Mouse (Mus musculus): ENCODE measurements around the gene Prr22. TPM values are rescaled to one million over a fixed set of nuclear protein-coding genes. Genes with fewer than 3 reads are reported as not detected.
A peak's percentile ranks its signal among the peaks of the same experiment; 100 is the strongest.

Gene Prr22
- polyA plus RNA-seq, 1 experiment from 2014 or later = 0.52 TPM

GRCm38 (mm10) chr17:56814316-56815056 lies 44.4 kb downstream of the Prr22 start:
- Histone ChIP-seq H3K4me2 (ENCODE audit: low read length) (peak overlapping the region; percentile 36), H3K27me3 (replicated peaks; ENCODE audit: control insufficient read depth, insufficient read depth, low read length) (no peaks in the 10 kb centered on the region), H3K4me1 (ENCODE audit: control insufficient read depth, insufficient read depth, low read length) (peaks cover 35% of the 10 kb centered on the region), H3K9ac (ENCODE audit: low read length) (peak overlapping the region; percentile 29; the same call in 1 of the 2 replicates), H3K36me3 (ENCODE audit: control insufficient read depth, insufficient read depth, low read length) (no peaks in the 10 kb centered on the region), H3K4me3 (ENCODE audit: low read depth, low read length) (no peak overlapping the region), H3K9me3 (replicated peaks; ENCODE audit: control insufficient read depth, low read length) (no peaks in the 10 kb centered on the region), H3K27ac (ENCODE audit: low read depth, low read length) (peak overlapping the region; percentile 84)
- 8% methylated on average over 24 of the region's 24 CpGs for WGBS
- DNase-seq (ENCODE audit: low spot score) (peak; percentile 96), ATAC-seq (peak; percentile 80)

GRCm38 (mm10) chr17:56815057-56815345 lies 45.0 kb downstream of the Prr22 start:
- Histone ChIP-seq H3K9me3 (replicated peaks; ENCODE audit: control insufficient read depth, low read length) (no peaks in the 10 kb centered on the region), H3K27me3 (replicated peaks; ENCODE audit: control insufficient read depth, insufficient read depth, low read length) (no peaks in the 10 kb centered on the region), H3K36me3 (ENCODE audit: control insufficient read depth, insufficient read depth, low read length) (no peaks in the 10 kb centered on the region), H3K4me2 (ENCODE audit: low read length) (peak overlapping the region; percentile 36; the same call in 1 of the 2 replicates), H3K4me1 (ENCODE audit: control insufficient read depth, insufficient read depth, low read length) (peaks cover 30% of the 10 kb centered on the region), H3K9ac (ENCODE audit: low read length) (no peak overlapping the region), H3K4me3 (ENCODE audit: low read depth, low read length) (no peak overlapping the region), H3K27ac (ENCODE audit: low read depth, low read length) (peak overlapping the region; percentile 84)
- 43% methylated on average over 3 of the region's 3 CpGs for WGBS
- ATAC-seq (peak; percentile 1; the same call in 1 of the 2 replicates), DNase-seq (ENCODE audit: low spot score) (no peak)

- Histone ChIP-seq H3K36me3 (ENCODE audit: control insufficient read depth, insufficient read depth, low read length) (no peaks in the 10 kb centered on the region), H3K27ac (ENCODE audit: low read depth, low read length) (peak overlapping the region; percentile 36; the same call in 1 of the 2 replicates), H3K4me2 (ENCODE audit: low read length) (no peak overlapping the region), H3K4me3 (ENCODE audit: low read depth, low read length) (no peak overlapping the region), H3K9ac (ENCODE audit: low read length) (no peak overlapping the region), H3K4me1 (ENCODE audit: control insufficient read depth, insufficient read depth, low read length) (peaks cover 18% of the 10 kb centered on the region), H3K27me3 (replicated peaks; ENCODE audit: control insufficient read depth, insufficient read depth, low read length) (no peaks in the 10 kb centered on the region), H3K9me3 (replicated peaks; ENCODE audit: control insufficient read depth, low read length) (no peaks in the 10 kb centered on the region)
- ATAC-seq (peak; percentile 25; the same call in 1 of the 2 replicates), DNase-seq (ENCODE audit: low spot score) (peak; percentile 40)
- 25% methylated on average over 11 of the region's 11 CpGs for WGBS
These were observed 48.1 kb downstream of the Prr22 start for GRCm38 (mm10) chr17:56818067-56818636.

GRCm38 (mm10) chr17:56819032-56819545 lies 49.0 kb downstream of the Prr22 start:
- WGBS = 53% methylated on average over 6 of the region's 6 CpGs
- Histone ChIP-seq H3K4me3 (ENCODE audit: low read depth, low read length) (no peak overlapping the region), H3K9ac (ENCODE audit: low read length) (no peak overlapping the region), H3K4me2 (ENCODE audit: low read length) (no peak overlapping the region), H3K36me3 (ENCODE audit: control insufficient read depth, insufficient read depth, low read length) (no peaks in the 10 kb centered on the region), H3K9me3 (replicated peaks; ENCODE audit: control insufficient read depth, low read length) (no peaks in the 10 kb centered on the region), H3K27me3 (replicated peaks; ENCODE audit: control insufficient read depth, insufficient read depth, low read length) (no peaks in the 10 kb centered on the region), H3K4me1 (ENCODE audit: control insufficient read depth, insufficient read depth, low read length) (peaks cover 10% of the 10 kb centered on the region), H3K27ac (ENCODE audit: low read depth, low read length) (no peak overlapping the region)
- no peak for ATAC-seq
- peak; percentile 13 for DNase-seq (ENCODE audit: low spot score)

- DNase-seq (ENCODE audit: low spot score) (no peak), ATAC-seq (peak; percentile 31; the same call in 1 of the 2 replicates)
- H3K4me3 ChIP-seq (ENCODE audit: low read depth, low read length) = no peak overlapping the region
- peaks cover 6% of the 10 kb centered on the region for H3K4me1 ChIP-seq (ENCODE audit: control insufficient read depth, insufficient read depth, low read length)
- no peaks in the 10 kb centered on the region for H3K9me3 ChIP-seq (replicated peaks; ENCODE audit: control insufficient read depth, low read length)
- H3K27me3 ChIP-seq (replicated peaks; ENCODE audit: control insufficient read depth, insufficient read depth, low read length) = no peaks in the 10 kb centered on the region
- 79% methylated on average over 8 of the region's 8 CpGs for WGBS
- H3K4me2 ChIP-seq (ENCODE audit: low read length) = no peak overlapping the region
- H3K36me3 ChIP-seq (ENCODE audit: control insufficient read depth, insufficient read depth, low read length) = no peaks in the 10 kb centered on the region
- H3K27ac ChIP-seq (ENCODE audit: low read depth, low read length) = no peak overlapping the region
- H3K9ac ChIP-seq (ENCODE audit: low read length) = no peak overlapping the region
These were observed 49.7 kb downstream of the Prr22 start for GRCm38 (mm10) chr17:56819694-56820111.

Other genes with a start within 250 kb of the Prr22 start
- gene Gm20219, start 215.9 kb upstream of the Prr22 start, polyA plus RNA-seq (2014; fragmentation: Nextera tagmentation; extraction: Ambion mirVana) = 0.36 and 0.57 TPM in 2 replicates
- 28.7 and 36.7 TPM in 2 replicates for gene Safb2, start 185.7 kb upstream of the Prr22 start, polyA plus RNA-seq (2014; fragmentation: Nextera tagmentation; extraction: Ambion mirVana)
- 57.9 and 83.5 TPM in 2 replicates for gene Safb, start 185.4 kb upstream of the Prr22 start, polyA plus RNA-seq (2014; fragmentation: Nextera tagmentation; extraction: Ambion mirVana)
- 192 and 251 TPM in 2 replicates for gene 2410015M20Rik, start 160.5 kb upstream of the Prr22 start, polyA plus RNA-seq (2014; fragmentation: Nextera tagmentation; extraction: Ambion mirVana)
- gene Rpl36, start 156.8 kb upstream of the Prr22 start, polyA plus RNA-seq (2014; fragmentation: Nextera tagmentation; extraction: Ambion mirVana) = 1,134 and 1,576 TPM in 2 replicates
- 33.3 and 41.8 TPM in 2 replicates for gene Lonp1, start 143.4 kb upstream of the Prr22 start, polyA plus RNA-seq (2014; fragmentation: Nextera tagmentation; extraction: Ambion mirVana)
- 1.2 and 1.3 TPM in 2 replicates for gene Catsperd, start 142.1 kb upstream of the Prr22 start, polyA plus RNA-seq (2014; fragmentation: Nextera tagmentation; extraction: Ambion mirVana)
- 116 and 120 TPM in 2 replicates for gene Ranbp3, start 97.0 kb upstream of the Prr22 start, polyA plus RNA-seq (2014; fragmentation: Nextera tagmentation; extraction: Ambion mirVana)
- gene Ndufa11, start 52.5 kb upstream of the Prr22 start, polyA plus RNA-seq (2014; fragmentation: Nextera tagmentation; extraction: Ambion mirVana) = 490 and 613 TPM in 2 replicates
- 18.6 and 24.6 TPM in 2 replicates for gene Vmac, start 52.2 kb upstream of the Prr22 start, polyA plus RNA-seq (2014; fragmentation: Nextera tagmentation; extraction: Ambion mirVana)
- gene Nrtn, start 12.7 kb upstream of the Prr22 start, polyA plus RNA-seq (2014; fragmentation: Nextera tagmentation; extraction: Ambion mirVana) = 0.94 and 1.7 TPM in 2 replicates
- 48.2 and 57.3 TPM in 2 replicates for gene Dus3l, start 5.5 kb upstream of the Prr22 start, polyA plus RNA-seq (2014; fragmentation: Nextera tagmentation; extraction: Ambion mirVana)
- 2.2 and 3.2 TPM in 2 replicates for gene Rfx2, start 60.8 kb downstream of the Prr22 start, polyA plus RNA-seq (2014; fragmentation: Nextera tagmentation; extraction: Ambion mirVana)
- not detected in 2 replicates for gene Acsbg2, start 104.2 kb downstream of the Prr22 start, polyA plus RNA-seq (2014; fragmentation: Nextera tagmentation; extraction: Ambion mirVana)
- 0.08 and 0.19 TPM in 2 replicates for gene 1700061G19Rik, start 105.2 kb downstream of the Prr22 start, polyA plus RNA-seq (2014; fragmentation: Nextera tagmentation; extraction: Ambion mirVana)
- 45.6 and 52.3 TPM in 2 replicates for gene Mllt1, start 165.2 kb downstream of the Prr22 start, polyA plus RNA-seq (2014; fragmentation: Nextera tagmentation; extraction: Ambion mirVana)
- not detected in 2 replicates for gene Acer1, start 211.9 kb downstream of the Prr22 start, polyA plus RNA-seq (2014; fragmentation: Nextera tagmentation; extraction: Ambion mirVana)
- gene Clpp, start 220.1 kb downstream of the Prr22 start, polyA plus RNA-seq (2014; fragmentation: Nextera tagmentation; extraction: Ambion mirVana) = 173 and 209 TPM in 2 replicates
- gene Alkbh7, start 227.1 kb downstream of the Prr22 start, polyA plus RNA-seq (2014; fragmentation: Nextera tagmentation; extraction: Ambion mirVana) = 41.9 and 44.8 TPM in 2 replicates
- gene Pspn, start 229.8 kb downstream of the Prr22 start, polyA plus RNA-seq (2014; fragmentation: Nextera tagmentation; extraction: Ambion mirVana) = 0.70 TPM in 2 replicates
- gene Gtf2f1, start 241.0 kb downstream of the Prr22 start, polyA plus RNA-seq (2014; fragmentation: Nextera tagmentation; extraction: Ambion mirVana) = 70.7 and 78.9 TPM in 2 replicates
- gene Gm17949, start 241.2 kb downstream of the Prr22 start, polyA plus RNA-seq (2014; fragmentation: Nextera tagmentation; extraction: Ambion mirVana) = 0.14 and 0.37 TPM in 2 replicates

All from forebrain, embryonic 14.5 days (tissue).